Mouse (Mus musculus) megakaryocyte, embryonic 14.5 days (primary cell): Measurements from ENCODE around the gene Dao.

ENCODE experiments used
- FLI1 ChIP-seq: IDR thresholded peaks from 2 replicates; pipeline ENCODE4 v1.6.1; 2012; ENCODE audit warnings: low read length, inconsistent platforms, mixed read lengths
- GATA1 ChIP-seq: IDR thresholded peaks from 3 replicates; pipeline ENCODE4 v1.6.1; 2012; ENCODE audit warnings: mixed read lengths, low read length, inconsistent platforms, borderline replicate concordance

DNA sequence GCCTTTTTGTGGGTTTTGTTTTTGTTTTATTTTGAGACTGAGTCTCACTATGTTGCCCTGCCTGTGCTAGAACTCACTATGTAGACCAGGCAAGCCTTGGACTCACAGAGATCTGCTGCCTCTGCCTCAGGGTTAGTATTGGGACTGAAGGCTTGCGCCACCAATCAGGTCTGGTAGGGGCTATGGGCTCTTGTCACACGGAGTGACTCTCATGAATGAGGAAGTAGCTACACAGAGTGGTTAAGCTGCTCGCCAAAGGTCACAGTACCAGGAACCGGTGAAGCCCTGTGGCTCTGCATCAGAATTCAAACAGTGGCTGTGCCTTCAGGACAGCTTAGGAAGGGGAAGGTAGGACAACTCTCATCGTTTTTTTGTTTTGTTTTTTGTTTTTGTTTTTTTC lies 4.1 kb upstream of the Dao start:
- TF ChIP-seq GATA1 (no peak), FLI1 (no peak)
